Mouse (Mus musculus): ENCODE data around the gene Gm10097. TPM values are rescaled to one million over a fixed set of nuclear protein-coding genes. Genes with fewer than 3 reads are reported as not detected.

The Gm10097 gene
- polyA plus RNA-seq (2012; rRNA removed), result not detected in 2 replicates

GRCm38 (mm10) chr10:5068676-5069265, at the start of gene Gm10097:
Gm10097 (plus strand) TSS chr10:5069192.
- no peak for DNase-seq (ENCODE audit: low read depth in 1 of 2, low spot score in 2 of 2)
- WGBS, result 94% methylated on average over 14 of the region's 14 CpGs
- H3K4me3 ChIP-seq (ENCODE audit: extremely low read depth, insufficient read depth, insufficient read length), result no peak within 1 kb of the TSS
- no peaks in the 10 kb centered on the region for H3K4me1 ChIP-seq (ENCODE audit: control insufficient read depth, insufficient read depth, insufficient read length)
- peaks cover 11% of the 10 kb centered on the region; the same call in 1 of the 2 replicates for H3K36me3 ChIP-seq (ENCODE audit: control insufficient read depth, insufficient read depth, low read length)
- H3K27me3 ChIP-seq (ENCODE audit: control insufficient read depth, insufficient read depth, low read length), result no peaks in the 10 kb centered on the region
- TF ChIP-seq CTCF (IDR thresholded peaks at IDR 0.05; ENCODE audit: extremely low read depth, insufficient read depth, insufficient read length, insufficient replicate concordance) (no peak), POLR2A (IDR thresholded peaks at IDR 0.05; ENCODE audit: low read depth, low read length) (no peak)
- no peak within 1 kb of the TSS for H3K27ac ChIP-seq (ENCODE audit: insufficient read depth, low read length)

- TF ChIP-seq CTCF (IDR thresholded peaks at IDR 0.05; ENCODE audit: extremely low read depth, insufficient read depth, insufficient read length, insufficient replicate concordance) (no peak), POLR2A (IDR thresholded peaks at IDR 0.05; ENCODE audit: low read depth, low read length) (no peak)
- no peaks in the 10 kb centered on the region for H3K27me3 ChIP-seq (ENCODE audit: control insufficient read depth, insufficient read depth, low read length)
- peaks cover 3% of the 10 kb centered on the region; the same call in 1 of the 2 replicates for H3K36me3 ChIP-seq (ENCODE audit: control insufficient read depth, insufficient read depth, low read length)
- no peak overlapping the region for H3K27ac ChIP-seq (ENCODE audit: insufficient read depth, low read length)
- no peak overlapping the region for H3K4me3 ChIP-seq (ENCODE audit: extremely low read depth, insufficient read depth, insufficient read length)
- no peak for DNase-seq (ENCODE audit: low read depth in 1 of 2, low spot score in 2 of 2)
- H3K4me1 ChIP-seq (ENCODE audit: control insufficient read depth, insufficient read depth, insufficient read length), result no peaks in the 10 kb centered on the region; the same call in 1 of the 2 replicates
- WGBS, result 91% methylated on average over 4 of the region's 4 CpGs
These were observed 43.1 kb upstream of the Gm10097 start for GRCm38 (mm10) chr10:5025906-5026305.

- Histone ChIP-seq H3K4me3 (ENCODE audit: extremely low read depth, insufficient read depth, insufficient read length) (no peak overlapping the region), H3K27me3 (ENCODE audit: control insufficient read depth, insufficient read depth, low read length) (no peaks in the 10 kb centered on the region), H3K36me3 (ENCODE audit: control insufficient read depth, insufficient read depth, low read length) (peaks cover 9% of the 10 kb centered on the region), H3K4me1 (ENCODE audit: control insufficient read depth, insufficient read depth, insufficient read length) (no peaks in the 10 kb centered on the region; the same call in 1 of the 2 replicates), H3K27ac (ENCODE audit: insufficient read depth, low read length) (no peak overlapping the region)
- WGBS, result 94% methylated on average over 1 of the region's 1 CpGs
- no peak for DNase-seq (ENCODE audit: low read depth in 1 of 2, low spot score in 2 of 2)
- no peak for TF ChIP-seq CTCF (IDR thresholded peaks at IDR 0.05; ENCODE audit: extremely low read depth, insufficient read depth, insufficient read length, insufficient replicate concordance)
- TF ChIP-seq POLR2A (IDR thresholded peaks at IDR 0.05; ENCODE audit: low read depth, low read length), result no peak
These were observed 41.8 kb upstream of the Gm10097 start for GRCm38 (mm10) chr10:5027208-5027607.

- Histone ChIP-seq H3K4me3 (ENCODE audit: extremely low read depth, insufficient read depth, insufficient read length) (no peak overlapping the region), H3K27ac (ENCODE audit: insufficient read depth, low read length) (no peak overlapping the region), H3K36me3 (ENCODE audit: control insufficient read depth, insufficient read depth, low read length) (peaks cover 15% of the 10 kb centered on the region), H3K27me3 (ENCODE audit: control insufficient read depth, insufficient read depth, low read length) (no peaks in the 10 kb centered on the region), H3K4me1 (ENCODE audit: control insufficient read depth, insufficient read depth, insufficient read length) (no peaks in the 10 kb centered on the region; the same call in 1 of the 2 replicates)
- WGBS, result 91% methylated on average over 9 of the region's 9 CpGs
- TF ChIP-seq CTCF (IDR thresholded peaks at IDR 0.05; ENCODE audit: extremely low read depth, insufficient read depth, insufficient read length, insufficient replicate concordance) (no peak), POLR2A (IDR thresholded peaks at IDR 0.05; ENCODE audit: low read depth, low read length) (no peak)
- DNase-seq (ENCODE audit: low read depth in 1 of 2, low spot score in 2 of 2), result no peak
These were observed 40.7 kb upstream of the Gm10097 start for GRCm38 (mm10) chr10:5028301-5028700.

GRCm38 (mm10) chr10:5029161-5029560, 39.8 kb upstream of the Gm10097 start:
- no peak for TF ChIP-seq POLR2A (IDR thresholded peaks at IDR 0.05; ENCODE audit: low read depth, low read length)
- no peak for TF ChIP-seq CTCF (IDR thresholded peaks at IDR 0.05; ENCODE audit: extremely low read depth, insufficient read depth, insufficient read length, insufficient replicate concordance)
- Histone ChIP-seq H3K36me3 (ENCODE audit: control insufficient read depth, insufficient read depth, low read length) (peaks cover 17% of the 10 kb centered on the region), H3K4me1 (ENCODE audit: control insufficient read depth, insufficient read depth, insufficient read length) (no peaks in the 10 kb centered on the region; the same call in 1 of the 2 replicates), H3K27me3 (ENCODE audit: control insufficient read depth, insufficient read depth, low read length) (no peaks in the 10 kb centered on the region), H3K4me3 (ENCODE audit: extremely low read depth, insufficient read depth, insufficient read length) (no peak overlapping the region), H3K27ac (ENCODE audit: insufficient read depth, low read length) (no peak overlapping the region)
- no peak for DNase-seq (ENCODE audit: low read depth in 1 of 2, low spot score in 2 of 2)
- 85% methylated on average over 2 of the region's 2 CpGs for WGBS

- WGBS, result 88% methylated on average over 1 of the region's 1 CpGs
These were observed 39.1 kb upstream of the Gm10097 start for GRCm38 (mm10) chr10:5029883-5030282.

More at GRCm38 (mm10) chr10:5029883-5030282, 39.1 kb upstream of the Gm10097 start:
- Histone ChIP-seq H3K27ac (ENCODE audit: insufficient read depth, low read length) (no peak overlapping the region), H3K4me1 (ENCODE audit: control insufficient read depth, insufficient read depth, insufficient read length) (no peaks in the 10 kb centered on the region; the same call in 1 of the 2 replicates), H3K4me3 (ENCODE audit: extremely low read depth, insufficient read depth, insufficient read length) (no peak overlapping the region), H3K36me3 (ENCODE audit: control insufficient read depth, insufficient read depth, low read length) (peaks cover 17% of the 10 kb centered on the region), H3K27me3 (ENCODE audit: control insufficient read depth, insufficient read depth, low read length) (no peaks in the 10 kb centered on the region)
- no peak for TF ChIP-seq POLR2A (IDR thresholded peaks at IDR 0.05; ENCODE audit: low read depth, low read length)
- TF ChIP-seq CTCF (IDR thresholded peaks at IDR 0.05; ENCODE audit: extremely low read depth, insufficient read depth, insufficient read length, insufficient replicate concordance), result no peak
- DNase-seq (ENCODE audit: low read depth in 1 of 2, low spot score in 2 of 2), result no peak
